Mouse (Mus musculus) bone marrow, adult 2 months (tissue): Measurements from ENCODE around the gene Nkpd1.

Experiments used
- CTCF ChIP-seq: fragments of 200-500 bp; IDR thresholded peaks from 2 replicates; pipeline ENCODE4 v1.5.1; 2011; ENCODE audit warnings: low read length, control low read depth; ENCODE audit not compliant: control insufficient read depth, insufficient read depth
- POLR2A ChIP-seq: fragments of 200-500 bp; IDR thresholded peaks from 2 replicates; pipeline ENCODE4 v1.6.1; 2011; ENCODE audit warnings: low read depth, mild to moderate bottlenecking, control low read depth, low read length, borderline replicate concordance; ENCODE audit not compliant: control insufficient read depth

DNA sequence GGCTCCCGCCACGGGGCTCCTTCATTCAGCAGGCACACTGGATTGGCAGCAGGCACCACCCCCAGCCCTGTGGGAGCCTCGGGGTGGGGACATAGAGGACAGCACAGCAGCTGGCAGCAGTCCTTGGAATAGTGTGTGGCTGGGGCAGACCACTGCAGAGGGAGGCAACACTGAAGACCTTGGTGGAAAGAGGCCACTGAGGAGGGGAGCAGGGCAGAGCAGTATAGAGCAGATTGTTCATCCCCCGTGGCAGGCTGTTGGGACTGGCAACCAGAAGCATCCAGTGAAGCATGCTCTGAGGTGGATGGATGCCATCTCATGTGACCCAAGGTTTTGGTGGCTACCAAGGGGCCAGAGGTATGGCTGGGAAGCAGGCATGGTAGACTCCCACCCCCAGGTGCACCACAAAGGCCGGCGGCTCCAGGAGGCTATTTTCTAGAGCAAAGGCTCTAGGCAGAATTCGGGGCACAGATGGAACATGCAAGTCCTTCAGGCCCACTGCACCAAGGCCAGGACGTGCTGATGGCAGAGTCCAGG is 24.6 kb downstream of the Nkpd1 start:
- no peak for TF ChIP-seq POLR2A
- no peak for TF ChIP-seq CTCF
